Mouse (Mus musculus): ENCODE measurements around the gene Lhx2. TPM values are rescaled to one million over a fixed set of nuclear protein-coding genes. Genes with fewer than 3 reads are reported as not detected.
A peak's percentile ranks its signal among the peaks of the same experiment; 100 is the strongest.

Lhx2 gene
- total RNA-seq (2017) = 0.38 TPM in 1 of 2 replicates, not detected in the other

- no peak for ATAC-seq (replicated peaks in 1 of 2; ENCODE audit: insufficient read depth in 1 of 2, low FRiP score in 2 of 2, low TSS enrichment in 1 of 2, low read depth in 1 of 2, poor library complexity in 2 of 2, severe bottlenecking in 2 of 2)
Observed at GRCm38 (mm10) chr2:38338990-38339909, at the start of gene Lhx2. TSS of gene Lhx2 (plus strand) at chr2:38339281.

- no peak for ATAC-seq (replicated peaks in 1 of 2; ENCODE audit: insufficient read depth in 1 of 2, low FRiP score in 2 of 2, low TSS enrichment in 1 of 2, low read depth in 1 of 2, poor library complexity in 2 of 2, severe bottlenecking in 2 of 2)
Observed at GRCm38 (mm10) chr2:38291526-38291925, 47.6 kb upstream of the Lhx2 start.

GRCm38 (mm10) chr2:38295939-38296338, 43.1 kb upstream of the Lhx2 start:
- no peak for ATAC-seq (replicated peaks in 1 of 2; ENCODE audit: insufficient read depth in 1 of 2, low FRiP score in 2 of 2, low TSS enrichment in 1 of 2, low read depth in 1 of 2, poor library complexity in 2 of 2, severe bottlenecking in 2 of 2)

GRCm38 (mm10) chr2:38300941-38301340, 38.1 kb upstream of the Lhx2 start:
- no peak for ATAC-seq (replicated peaks in 1 of 2; ENCODE audit: insufficient read depth in 1 of 2, low FRiP score in 2 of 2, low TSS enrichment in 1 of 2, low read depth in 1 of 2, poor library complexity in 2 of 2, severe bottlenecking in 2 of 2)

GRCm38 (mm10) chr2:38305152-38305551, 33.9 kb upstream of the Lhx2 start:
- ATAC-seq (replicated peaks in 1 of 2; ENCODE audit: insufficient read depth in 1 of 2, low FRiP score in 2 of 2, low TSS enrichment in 1 of 2, low read depth in 1 of 2, poor library complexity in 2 of 2, severe bottlenecking in 2 of 2) = no peak

- no peak for ATAC-seq (replicated peaks in 1 of 2; ENCODE audit: insufficient read depth in 1 of 2, low FRiP score in 2 of 2, low TSS enrichment in 1 of 2, low read depth in 1 of 2, poor library complexity in 2 of 2, severe bottlenecking in 2 of 2)
Observed at GRCm38 (mm10) chr2:38312921-38313320, 26.2 kb upstream of the Lhx2 start.

GRCm38 (mm10) chr2:38313399-38313798, 25.7 kb upstream of the Lhx2 start:
- ATAC-seq (replicated peaks in 1 of 2; ENCODE audit: insufficient read depth in 1 of 2, low FRiP score in 2 of 2, low TSS enrichment in 1 of 2, low read depth in 1 of 2, poor library complexity in 2 of 2, severe bottlenecking in 2 of 2) = no peak

- peak; percentile 91 to 93 for ATAC-seq (replicated peaks in 1 of 2; ENCODE audit: insufficient read depth in 1 of 2, low FRiP score in 2 of 2, low TSS enrichment in 1 of 2, low read depth in 1 of 2, poor library complexity in 2 of 2, severe bottlenecking in 2 of 2)
Observed at GRCm38 (mm10) chr2:38319086-38319485, 20.0 kb upstream of the Lhx2 start.

- no peak for ATAC-seq (replicated peaks in 1 of 2; ENCODE audit: insufficient read depth in 1 of 2, low FRiP score in 2 of 2, low TSS enrichment in 1 of 2, low read depth in 1 of 2, poor library complexity in 2 of 2, severe bottlenecking in 2 of 2)
Observed at GRCm38 (mm10) chr2:38320911-38321310, 18.2 kb upstream of the Lhx2 start.

- ATAC-seq (replicated peaks in 1 of 2; ENCODE audit: insufficient read depth in 1 of 2, low FRiP score in 2 of 2, low TSS enrichment in 1 of 2, low read depth in 1 of 2, poor library complexity in 2 of 2, severe bottlenecking in 2 of 2) = no peak
Observed at GRCm38 (mm10) chr2:38323380-38323779, 15.7 kb upstream of the Lhx2 start.

GRCm38 (mm10) chr2:38326671-38327070, 12.4 kb upstream of the Lhx2 start:
- ATAC-seq (replicated peaks in 1 of 2; ENCODE audit: insufficient read depth in 1 of 2, low FRiP score in 2 of 2, low TSS enrichment in 1 of 2, low read depth in 1 of 2, poor library complexity in 2 of 2, severe bottlenecking in 2 of 2) = no peak

- ATAC-seq (replicated peaks in 1 of 2; ENCODE audit: insufficient read depth in 1 of 2, low FRiP score in 2 of 2, low TSS enrichment in 1 of 2, low read depth in 1 of 2, poor library complexity in 2 of 2, severe bottlenecking in 2 of 2) = no peak
Observed at GRCm38 (mm10) chr2:38333586-38334119, 5.4 kb upstream of the Lhx2 start.

- peak in 1 of 2 experiments; percentile 44; a peak in 1 of 4 replicates for ATAC-seq (replicated peaks in 1 of 2; ENCODE audit: insufficient read depth in 1 of 2, low FRiP score in 2 of 2, low TSS enrichment in 1 of 2, low read depth in 1 of 2, poor library complexity in 2 of 2, severe bottlenecking in 2 of 2)
Observed at GRCm38 (mm10) chr2:38336606-38337005, 2.5 kb upstream of the Lhx2 start.

- ATAC-seq (replicated peaks in 1 of 2; ENCODE audit: insufficient read depth in 1 of 2, low FRiP score in 2 of 2, low TSS enrichment in 1 of 2, low read depth in 1 of 2, poor library complexity in 2 of 2, severe bottlenecking in 2 of 2) = 0 out of 4 replicates have a peak, but pooled peaks have one; percentile 8 to 25
Observed at GRCm38 (mm10) chr2:38337091-38337640, 1.9 kb upstream of the Lhx2 start.

- no peak for ATAC-seq (replicated peaks in 1 of 2; ENCODE audit: insufficient read depth in 1 of 2, low FRiP score in 2 of 2, low TSS enrichment in 1 of 2, low read depth in 1 of 2, poor library complexity in 2 of 2, severe bottlenecking in 2 of 2)
Observed at GRCm38 (mm10) chr2:38337681-38338080, 1.4 kb upstream of the Lhx2 start.

GRCm38 (mm10) chr2:38338348-38338932, 641 bp upstream of the Lhx2 start:
- ATAC-seq (replicated peaks in 1 of 2; ENCODE audit: insufficient read depth in 1 of 2, low FRiP score in 2 of 2, low TSS enrichment in 1 of 2, low read depth in 1 of 2, poor library complexity in 2 of 2, severe bottlenecking in 2 of 2) = no peak

- no peak for ATAC-seq (replicated peaks in 1 of 2; ENCODE audit: insufficient read depth in 1 of 2, low FRiP score in 2 of 2, low TSS enrichment in 1 of 2, low read depth in 1 of 2, poor library complexity in 2 of 2, severe bottlenecking in 2 of 2)
Observed at GRCm38 (mm10) chr2:38339910-38340625, 987 bp downstream of the Lhx2 start.

Measured in hematopoietic stem cell, adult 5-6 weeks (primary cell).